In the genomic region with DNA sequence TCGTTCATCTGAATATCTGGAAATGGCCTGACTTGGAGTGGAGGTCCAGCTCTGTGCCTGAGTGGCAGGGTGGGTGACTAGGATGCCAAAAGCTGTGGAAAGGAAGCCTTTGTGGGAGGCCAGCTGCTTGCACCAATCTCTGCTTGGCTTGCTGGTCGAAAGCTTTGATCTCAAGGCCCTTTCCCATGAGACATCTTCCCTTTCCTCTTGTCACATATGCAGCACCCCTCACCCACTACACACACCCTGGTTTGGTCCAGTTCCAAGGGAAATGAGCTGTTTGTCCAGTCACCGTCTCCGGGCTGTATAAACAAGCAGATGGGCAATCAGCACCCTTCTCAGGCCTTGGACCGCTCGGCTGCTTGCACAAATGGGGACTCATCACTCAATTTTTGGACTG, we compare ENCODE assay signal across 9 mouse cellular contexts.
DNase-seq lines count a peak whose midpoint lies in the region; ATAC-seq and TF ChIP-seq lines count a peak whose summit lies in the region.
"Had no signal": no experiment of that assay in that cellular context is flagged by ENCODE, and none has a peak within 500 bp of the region (broad histone marks: within the 10 kb centered on the region; RNA-seq: fewer than 3 reads in every experiment).

No protein-coding gene starts in this region.

- H3K4me1 ChIP-seq in kidney, embryonic 16.5 days (ENCODE audit: insufficient read depth, low read length), result no peaks in the 10 kb centered on the region
- H3K4me1 ChIP-seq in lung, postnatal 0 days (ENCODE audit: insufficient read depth, low read depth, low read length), result no peaks in the 10 kb centered on the region
- H3K4me1 ChIP-seq in intestine, postnatal 0 days (replicated peaks; ENCODE audit: control insufficient read depth, insufficient read depth, low read length), result no peaks in the 10 kb centered on the region

- peak; percentile 17 for DNase-seq in kidney, postnatal 14 days
- DNase-seq in adrenal gland, adult 2 months, result peak; percentile 63
- peak; percentile 87 for DNase-seq in cerebellum, postnatal 10 days
- DNase-seq in lung, postnatal 0 days (ENCODE audit: low spot score), result peak; percentile 61
- DNase-seq in left cerebral cortex, postnatal 25 days (ENCODE audit: low spot score in 2 of 2), result no peak
- no peak for DNase-seq in urinary bladder, postnatal 10 days (ENCODE audit: low spot score)

- WGBS in kidney, embryonic 16.5 days, result 30% methylated on average over 6 of the region's 6 CpGs
- WGBS in lung, postnatal 0 days, result 23% methylated on average over 6 of the region's 6 CpGs
- WGBS in intestine, postnatal 0 days, result 58% methylated on average over 6 of the region's 6 CpGs

- ATAC-seq in kidney, embryonic 16.5 days (ENCODE audit: low FRiP score, low TSS enrichment), result no peak
- peak; percentile 93 for ATAC-seq in lung, postnatal 0 days
- ATAC-seq in intestine, postnatal 0 days, result no peak

- no peak overlapping the region for H3K27ac ChIP-seq in kidney, embryonic 16.5 days (ENCODE audit: low read length)
- H3K27ac ChIP-seq in lung, postnatal 0 days (ENCODE audit: low read length), result no peak overlapping the region
- H3K27ac ChIP-seq in intestine, postnatal 0 days (ENCODE audit: low read depth, low read length), result no peak overlapping the region
- H3K27ac ChIP-seq: embryonic facial prominence, embryonic 12.5 days had no signal

- no peak overlapping the region for H3K4me3 ChIP-seq in kidney, embryonic 16.5 days (ENCODE audit: low read length)
- no peak overlapping the region for H3K4me3 ChIP-seq in lung, postnatal 0 days (ENCODE audit: low read depth, low read length)
- no peak overlapping the region for H3K4me3 ChIP-seq in intestine, postnatal 0 days (ENCODE audit: low read depth, low read length)
- H3K4me3 ChIP-seq: embryonic facial prominence, embryonic 12.5 days had no signal

- H3K27me3 ChIP-seq in kidney, embryonic 16.5 days (ENCODE audit: insufficient read depth, low read length), result no peaks in the 10 kb centered on the region
- H3K27me3 ChIP-seq in lung, postnatal 0 days (replicated peaks; ENCODE audit: insufficient read depth, low read length), result no peaks in the 10 kb centered on the region
- no peaks in the 10 kb centered on the region for H3K27me3 ChIP-seq in intestine, postnatal 0 days (replicated peaks; ENCODE audit: control insufficient read depth, insufficient read depth, low read length)
- H3K27me3 ChIP-seq: embryonic facial prominence, embryonic 12.5 days had no signal

- intact Hi-C loops in left cerebral cortex, postnatal 25 days (cut with DNase I), result no loop called here

- no peak overlapping the region for H3K9ac ChIP-seq in kidney, embryonic 16.5 days (replicated peaks; ENCODE audit: low read length)
- H3K9ac ChIP-seq in lung, postnatal 0 days (replicated peaks; ENCODE audit: low read depth), result no peak overlapping the region
- H3K9ac ChIP-seq in intestine, postnatal 0 days (ENCODE audit: low read depth, low read length), result no peak overlapping the region
- H3K9ac ChIP-seq: embryonic facial prominence, embryonic 12.5 days had no signal

- peak; percentile 75 for TF ChIP-seq EP300 in lung, postnatal 0 days (IDR thresholded peaks at IDR 0.05)

- no peak for TF ChIP-seq CTCF in lung, postnatal 0 days (IDR thresholded peaks at IDR 0.05)
- no peak for TF ChIP-seq CTCF in intestine, postnatal 0 days (IDR thresholded peaks at IDR 0.05; ENCODE audit: low read depth)

- H3K9me3 ChIP-seq in kidney, embryonic 16.5 days (ENCODE audit: low read length), result no peaks in the 10 kb centered on the region
- H3K9me3 ChIP-seq in lung, postnatal 0 days (ENCODE audit: low read length), result no peaks in the 10 kb centered on the region
- no peaks in the 10 kb centered on the region for H3K9me3 ChIP-seq in intestine, postnatal 0 days (ENCODE audit: control insufficient read depth)
- H3K9me3 ChIP-seq: embryonic facial prominence, embryonic 12.5 days had no signal

- no peak overlapping the region for H3K4me2 ChIP-seq in kidney, embryonic 16.5 days (replicated peaks; ENCODE audit: low read depth, low read length)
- no peak overlapping the region for H3K4me2 ChIP-seq in lung, postnatal 0 days (replicated peaks; ENCODE audit: low read depth, low read length)
- H3K4me2 ChIP-seq in intestine, postnatal 0 days (replicated peaks; ENCODE audit: low read depth), result no peak overlapping the region
- H3K4me2 ChIP-seq: embryonic facial prominence, embryonic 12.5 days had no signal

- H3K36me3 ChIP-seq in kidney, embryonic 16.5 days (ENCODE audit: insufficient read depth, low read length), result no peaks in the 10 kb centered on the region
- no peaks in the 10 kb centered on the region for H3K36me3 ChIP-seq in lung, postnatal 0 days (ENCODE audit: insufficient read depth, low read length)
- no peaks in the 10 kb centered on the region for H3K36me3 ChIP-seq in intestine, postnatal 0 days (ENCODE audit: control insufficient read depth, insufficient read depth)
- H3K36me3 ChIP-seq: embryonic facial prominence, embryonic 12.5 days had no signal

Comparison
In these comparisons a context has a peak if more than half of its experiments do, and no peak if none do; other contexts are left out.
1. DNase-seq: peak in kidney, postnatal 14 days (single experiment), adrenal gland, adult 2 months (single experiment), cerebellum, postnatal 10 days (2 of 2) and lung, postnatal 0 days (single experiment); none in left cerebral cortex, postnatal 25 days (0 of 2) and urinary bladder, postnatal 10 days (single experiment).